Mouse (Mus musculus): ENCODE results near the gene Gm20388.

Gene Gm20388

GRCm38 (mm10) chr8:121360001-121360400 lies 1449.4 kb downstream of the Gm20388 start:
- no peak for DNase-seq (ENCODE audit: low spot score)

GRCm38 (mm10) chr8:121361166-121361565 lies 1450.5 kb downstream of the Gm20388 start:
- DNase-seq (ENCODE audit: low spot score) = no peak

GRCm38 (mm10) chr8:121364646-121365045 lies 1454.0 kb downstream of the Gm20388 start:
- no peak for DNase-seq (ENCODE audit: low spot score)

DNA sequence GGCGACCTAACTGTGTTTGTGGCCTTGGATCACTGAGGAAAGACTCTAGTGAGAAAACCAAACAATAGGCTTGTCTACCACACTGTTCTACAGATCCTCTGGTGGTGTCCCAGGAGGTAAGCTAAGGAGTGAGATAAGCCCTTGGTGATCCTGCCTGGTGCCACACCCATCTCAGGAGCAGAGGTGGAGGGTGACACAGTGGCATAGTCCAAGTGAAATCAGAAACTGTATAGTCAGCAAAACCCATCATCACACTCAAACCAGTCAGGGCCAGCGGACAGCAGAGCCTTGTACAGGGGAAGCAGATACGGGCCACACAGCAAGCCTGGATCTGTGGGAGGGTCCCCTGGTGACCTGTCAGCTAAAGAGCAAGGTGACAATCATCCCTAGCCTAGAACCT lies 1454.5 kb downstream of the Gm20388 start:
- no peak for DNase-seq (ENCODE audit: low spot score)

DNA sequence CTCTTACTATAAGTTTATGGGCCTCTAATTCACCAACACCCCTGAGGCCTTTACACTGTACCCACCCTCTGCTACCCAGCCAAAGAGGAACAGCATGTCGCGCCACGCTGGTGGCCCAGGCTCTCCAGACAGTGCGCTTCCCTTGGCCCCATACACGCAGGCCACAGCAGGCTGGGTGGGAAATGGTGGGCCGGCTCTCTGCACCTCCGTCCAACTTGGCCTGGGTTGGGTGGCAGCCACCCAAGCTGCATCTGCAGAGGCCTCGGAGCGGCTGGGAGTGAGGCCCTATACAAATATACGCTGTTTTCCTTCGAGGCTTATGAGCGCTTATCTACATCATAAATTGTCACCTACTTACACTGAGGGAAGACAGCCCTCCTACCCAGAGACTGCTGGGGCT lies 1456.0 kb downstream of the Gm20388 start:
- no peak for DNase-seq (ENCODE audit: low spot score)

- DNase-seq (ENCODE audit: low spot score) = no peak
Observed at GRCm38 (mm10) chr8:121368799-121369198, 1458.2 kb downstream of the Gm20388 start.

- no peak for DNase-seq (ENCODE audit: low spot score)
Observed at GRCm38 (mm10) chr8:121369378-121369777, 1458.7 kb downstream of the Gm20388 start.

DNA sequence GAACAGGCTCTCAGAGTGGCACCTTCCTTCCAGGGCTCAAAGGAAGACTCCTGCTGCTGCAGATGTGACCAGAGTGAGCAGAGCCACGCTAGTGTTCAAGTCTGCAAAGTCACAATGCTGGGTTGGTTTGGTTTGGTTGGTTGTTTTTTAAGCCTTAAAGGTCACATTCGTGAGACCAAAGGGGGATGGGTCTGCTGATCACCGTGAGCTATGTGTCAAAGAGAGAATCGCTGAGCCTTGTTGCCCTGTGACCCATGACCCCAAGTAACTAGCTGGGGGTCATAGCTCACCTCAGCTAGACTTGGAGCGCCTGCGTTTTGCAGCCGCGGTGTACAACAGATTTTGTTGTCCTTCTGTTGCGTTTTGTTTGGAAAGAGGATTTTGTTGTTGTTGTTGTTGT lies 1460.6 kb downstream of the Gm20388 start:
- DNase-seq (ENCODE audit: low spot score) = no peak

DNA sequence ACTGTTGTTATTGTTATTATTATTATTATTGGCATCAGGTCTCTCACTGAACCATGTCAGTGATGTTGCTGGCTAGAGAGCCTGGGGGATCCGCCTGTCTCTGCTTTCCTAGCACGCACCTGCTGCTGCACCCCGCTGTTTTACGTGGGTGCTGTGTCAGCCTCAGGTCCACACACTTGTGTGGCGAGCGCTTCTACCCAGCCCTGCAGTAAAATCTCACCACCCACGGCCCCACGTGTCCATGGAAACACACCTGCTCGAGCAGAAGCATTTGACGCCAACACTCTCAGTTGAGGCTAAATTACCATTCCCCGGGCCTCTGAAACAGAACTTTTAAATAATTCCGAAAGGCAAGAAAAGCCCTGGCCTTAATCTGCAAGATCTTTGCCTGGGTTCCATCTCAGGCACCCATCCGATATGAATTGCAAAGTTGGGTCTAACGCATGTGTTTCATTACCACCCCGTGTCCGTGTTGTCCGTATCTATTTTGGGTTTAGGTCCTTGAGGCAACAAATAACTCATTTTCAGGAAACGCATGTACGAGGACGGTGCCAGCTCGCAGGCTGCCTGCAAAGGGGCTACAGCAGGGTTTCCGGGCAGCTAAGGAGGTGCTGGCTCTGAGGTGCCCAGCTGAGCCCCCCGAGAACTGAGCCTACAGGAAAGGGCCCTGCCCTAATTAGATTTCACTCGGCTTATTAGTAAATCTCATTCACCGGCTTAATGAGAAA lies 1461.4 kb downstream of the Gm20388 start:
- DNase-seq (ENCODE audit: low spot score) = no peak

- DNase-seq (ENCODE audit: low spot score) = no peak
Observed at GRCm38 (mm10) chr8:121372639-121372986, 1462.0 kb downstream of the Gm20388 start.

DNA sequence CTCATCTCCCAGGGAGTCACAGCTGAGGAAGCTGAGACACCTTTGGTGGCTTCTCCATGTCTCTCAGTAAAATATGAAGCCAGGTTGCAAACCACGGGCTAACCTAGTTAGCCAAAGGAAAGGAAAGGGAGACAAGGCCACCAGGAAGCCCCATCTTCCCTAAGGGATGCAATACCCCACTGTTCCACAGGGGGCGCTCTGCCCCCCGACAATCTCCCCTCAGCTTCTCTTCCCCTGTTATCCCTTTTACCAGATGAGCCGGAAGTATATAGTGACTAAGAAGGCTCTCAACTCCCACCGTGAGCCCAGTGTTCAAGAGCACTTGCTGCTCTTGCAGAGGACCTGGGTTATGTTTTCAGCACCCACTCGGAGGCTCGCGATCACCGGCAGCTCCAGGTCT lies 1463.6 kb downstream of the Gm20388 start:
- peak; percentile 38 for DNase-seq (ENCODE audit: low spot score)

- peak; percentile 65 for DNase-seq (ENCODE audit: low spot score)
Observed at GRCm38 (mm10) chr8:121374777-121375176, 1464.1 kb downstream of the Gm20388 start.

GRCm38 (mm10) chr8:121376116-121376950 lies 1465.7 kb downstream of the Gm20388 start:
- DNase-seq (ENCODE audit: low spot score) = no peak

GRCm38 (mm10) chr8:121377680-121378079 lies 1467.0 kb downstream of the Gm20388 start:
- DNase-seq (ENCODE audit: low spot score) = no peak

- no peak for DNase-seq (ENCODE audit: low spot score)
Observed at GRCm38 (mm10) chr8:121379387-121379786, 1468.7 kb downstream of the Gm20388 start.

GRCm38 (mm10) chr8:121382583-121383241 lies 1472.1 kb downstream of the Gm20388 start:
- DNase-seq (ENCODE audit: low spot score) = peak; percentile 95

DNA sequence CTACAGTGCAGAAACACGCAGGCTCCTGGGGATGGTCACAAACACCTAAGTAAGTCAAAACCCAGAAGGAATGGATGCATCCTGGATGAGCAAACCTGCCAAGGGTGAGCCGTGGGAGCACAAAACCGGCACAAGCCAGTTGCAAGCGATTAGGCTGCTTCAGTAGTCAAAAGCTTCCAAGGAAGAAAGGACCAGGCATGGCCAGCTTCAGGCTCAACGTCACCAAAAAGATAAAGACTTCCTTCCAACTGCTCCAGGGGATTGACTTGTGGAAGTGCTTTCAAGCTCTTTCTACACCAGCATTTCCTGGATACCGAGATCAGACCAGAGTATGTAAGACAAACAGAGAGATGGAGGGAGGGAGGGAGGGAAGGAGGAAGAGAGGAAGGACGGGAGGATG lies 1474.9 kb downstream of the Gm20388 start:
- no peak for DNase-seq (ENCODE audit: low spot score)

- DNase-seq (ENCODE audit: low spot score) = peak; percentile 67
Observed at GRCm38 (mm10) chr8:121390608-121391007, 1480.0 kb downstream of the Gm20388 start.

- no peak for DNase-seq (ENCODE audit: low spot score)
Observed at GRCm38 (mm10) chr8:121391254-121391653, 1480.6 kb downstream of the Gm20388 start.

DNA sequence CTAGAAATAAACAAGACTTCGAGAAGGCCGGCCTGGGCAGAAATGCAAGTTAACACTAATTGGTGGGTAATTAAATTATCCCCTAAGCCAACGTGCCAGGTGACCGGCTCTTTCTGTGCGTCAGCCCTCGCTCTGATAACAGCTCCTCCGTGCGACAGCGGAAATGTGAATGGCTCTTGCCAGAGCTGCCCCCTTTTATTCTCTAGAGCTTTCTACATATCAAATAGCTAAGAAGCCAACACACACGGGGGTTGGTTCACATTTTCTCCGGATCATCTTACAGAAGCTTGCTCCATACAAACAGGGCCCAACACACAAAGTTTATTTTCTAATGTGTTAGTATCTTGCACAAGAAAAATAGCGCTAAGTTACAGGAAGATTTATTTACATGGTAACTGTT lies 1481.1 kb downstream of the Gm20388 start:
- DNase-seq (ENCODE audit: low spot score) = no peak

- no peak for DNase-seq (ENCODE audit: low spot score)
Observed at GRCm38 (mm10) chr8:121392482-121392881, 1481.8 kb downstream of the Gm20388 start.

DNA sequence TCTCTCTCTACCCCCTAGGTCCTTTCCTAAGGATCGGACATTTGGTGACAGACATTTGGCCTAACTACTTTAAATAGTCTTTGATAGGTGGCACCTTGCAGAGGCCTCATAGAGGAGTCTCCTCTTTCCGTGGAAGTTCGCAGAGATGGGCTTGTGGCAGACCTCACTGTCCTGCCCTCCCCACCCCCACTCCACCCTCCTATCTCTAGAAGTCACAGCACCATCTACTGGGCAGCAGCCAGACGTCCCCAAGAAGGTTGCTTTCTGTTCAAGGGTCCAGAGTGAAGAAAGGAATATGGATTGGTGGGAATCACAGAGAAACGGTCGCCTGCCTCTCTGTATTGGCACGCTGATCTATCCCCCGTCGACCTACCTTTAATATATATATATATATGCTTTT lies 1482.5 kb downstream of the Gm20388 start:
- peak; percentile 83 for DNase-seq (ENCODE audit: low spot score)

GRCm38 (mm10) chr8:121394686-121395085 lies 1484.0 kb downstream of the Gm20388 start:
- no peak for DNase-seq (ENCODE audit: low spot score)

All from retina, embryonic 14.5 days (tissue).